Mouse (Mus musculus) CH12.LX (cell line): ENCODE results near the gene Man1a. TPM values are rescaled to one million over a fixed set of nuclear protein-coding genes. Genes with fewer than 3 reads are reported as not detected.

Experiments used
- DNase-seq: peaks from one replicate; pipeline ENCODE4 v3.0.0-alpha.2; 2013; ENCODE audit errors: extremely low read depth
- H3K27ac ChIP-seq: 2 replicates; pipeline ENCODE4 v1.5.1; 2012; ENCODE audit warnings: low read depth, mild to moderate bottlenecking, control low read depth, moderate library complexity; ENCODE audit not compliant: insufficient read depth
- H3K27me3 ChIP-seq: replicated peaks from 2 replicates; pipeline ENCODE3; 2012; ENCODE audit warnings: inconsistent platforms
- H3K36me3 ChIP-seq, 2 experiments: replicated peaks in 1 of 2; 2 replicates each; pipeline versions ENCODE3 to v1.6.1; 2012; ENCODE audit warnings: inconsistent platforms in 1 of 2, low read length in 1 of 2, mild to moderate bottlenecking in 1 of 2, mixed read lengths in 1 of 2, moderate library complexity in 1 of 2; ENCODE audit not compliant: control insufficient read depth in 1 of 2, insufficient read depth in 1 of 2
- H3K4me1 ChIP-seq, 2 experiments: 2 replicates each; pipeline ENCODE4 v1.6.1; 2012; ENCODE audit warnings: inconsistent platforms in 1 of 2, moderate library complexity in 1 of 2; ENCODE audit not compliant: insufficient read depth in 2 of 2, control insufficient read depth in 1 of 2
- H3K4me2 ChIP-seq: 2 replicates; pipeline ENCODE4 v1.6.1; 2012; ENCODE audit warnings: low read depth, mild to moderate bottlenecking, control low read depth; ENCODE audit not compliant: poor library complexity, insufficient read depth, severe bottlenecking
- H3K4me3 ChIP-seq, 3 experiments: fragments of 150-350 bp in 1 of 3; sonication (generic) in 1 of 3; replicated peaks in 1 of 3; 2 replicates each; pipeline versions ENCODE3 to v1.5.1; 2011 to 2012; ENCODE audit warnings: low read depth in 2 of 3, low read length in 2 of 3, mild to moderate bottlenecking in 2 of 3, moderate library complexity in 2 of 3, control low read depth in 1 of 3, improper control_type of control experiment in 1 of 3, inconsistent platforms in 1 of 3, mixed read lengths in 1 of 3; ENCODE audit not compliant: poor library complexity in 1 of 3
- H3K79me2 ChIP-seq: replicated peaks from 2 replicates; pipeline ENCODE4 v1.6.1; 2012; ENCODE audit warnings: mild to moderate bottlenecking, moderate library complexity; ENCODE audit not compliant: control insufficient read depth, poor library complexity, insufficient read depth, severe bottlenecking; ENCODE audit errors: extremely low read depth
- H3K9ac ChIP-seq: 2 replicates; pipeline ENCODE4 v1.6.1; 2012; ENCODE audit warnings: low read depth, mild to moderate bottlenecking, control low read depth, moderate library complexity; ENCODE audit not compliant: insufficient read depth
- H3K9me3 ChIP-seq: replicated peaks from 2 replicates; pipeline ENCODE3; 2012; ENCODE audit warnings: low read length, inconsistent platforms, mixed read lengths
- BHLHE40 ChIP-seq: IDR thresholded peaks from 2 replicates; pipeline ENCODE4 v1.6.1; 2011; ENCODE audit warnings: mild to moderate bottlenecking, low read depth, low read length, improper control_type of control experiment
- CHD1 ChIP-seq: IDR thresholded peaks from 2 replicates; pipeline ENCODE4 v1.6.1; 2012; ENCODE audit warnings: low read depth, low read length, improper control_type of control experiment, inconsistent platforms
- CHD2 ChIP-seq: IDR thresholded peaks from 2 replicates; pipeline ENCODE4 v1.6.1; 2011; ENCODE audit warnings: low read length, improper control_type of control experiment
- CTCF ChIP-seq, 2 experiments: IDR thresholded peaks in 1 of 2; conservative IDR thresholded peaks in 1 of 2; 2 replicates each; pipeline ENCODE4 v1.5.1; 2011 to 2012; ENCODE audit warnings: low read depth in 2 of 2, low read length in 2 of 2, improper control_type of control experiment in 1 of 2, inconsistent platforms in 1 of 2, mild to moderate bottlenecking in 1 of 2, moderate library complexity in 1 of 2
- EP300 ChIP-seq: IDR thresholded peaks from 2 replicates; pipeline ENCODE4 v1.6.1; 2011; ENCODE audit warnings: low read length, improper control_type of control experiment
- ETS1 ChIP-seq: conservative IDR thresholded peaks from 2 replicates; pipeline ENCODE4 v1.6.1; 2012; ENCODE audit warnings: low read depth, mild to moderate bottlenecking, inconsistent platforms, low read length, improper control_type of control experiment, moderate library complexity
- GABPA ChIP-seq: IDR thresholded peaks from 2 replicates; pipeline ENCODE4 v1.6.1; 2012; ENCODE audit warnings: low read depth, low read length, improper control_type of control experiment, inconsistent platforms; ENCODE audit not compliant: insufficient replicate concordance
- IRF4 ChIP-seq: IDR thresholded peaks from 2 replicates; pipeline ENCODE4 v1.6.1; 2014; ENCODE audit warnings: low read depth, mild to moderate bottlenecking, inconsistent platforms, low read length, improper control_type of control experiment
- KAT2A ChIP-seq: IDR thresholded peaks from 2 replicates; pipeline ENCODE4 v1.6.1; 2012; ENCODE audit warnings: low read length, improper control_type of control experiment, inconsistent platforms; ENCODE audit not compliant: insufficient replicate concordance
- MAFK ChIP-seq: IDR thresholded peaks from 2 replicates; pipeline ENCODE4 v1.6.1; 2011; ENCODE audit warnings: low read length, improper control_type of control experiment; ENCODE audit not compliant: insufficient replicate concordance
- MAX ChIP-seq: IDR thresholded peaks from 2 replicates; pipeline ENCODE4 v1.6.1; 2011; ENCODE audit warnings: low read length, improper control_type of control experiment
- MAZ ChIP-seq: IDR thresholded peaks from 2 replicates; pipeline ENCODE4 v1.6.1; 2012; ENCODE audit warnings: low read depth, mild to moderate bottlenecking, inconsistent platforms, low read length, improper control_type of control experiment, moderate library complexity
- MEF2A ChIP-seq: IDR thresholded peaks from 2 replicates; pipeline ENCODE4 v1.6.1; 2014; ENCODE audit warnings: low read depth, mild to moderate bottlenecking, inconsistent platforms, low read length, improper control_type of control experiment, borderline replicate concordance
- MXI1 ChIP-seq: IDR thresholded peaks from 2 replicates; pipeline ENCODE4 v1.6.1; 2011; ENCODE audit warnings: mild to moderate bottlenecking, low read depth, low read length, improper control_type of control experiment
- MYC ChIP-seq: IDR thresholded peaks from 2 replicates; pipeline ENCODE4 v1.6.1; 2011; ENCODE audit warnings: low read depth, mild to moderate bottlenecking, improper control_type of control experiment, low read length
- NRF1 ChIP-seq: IDR thresholded peaks from 2 replicates; pipeline ENCODE4 v1.6.1; 2014; ENCODE audit warnings: low read depth, mild to moderate bottlenecking, inconsistent platforms, low read length, improper control_type of control experiment, moderate library complexity
- POLR2AphosphoS2 ChIP-seq: IDR thresholded peaks from 2 replicates; pipeline ENCODE4 v1.6.1; 2011; ENCODE audit warnings: low read depth, low read length, improper control_type of control experiment
- RAD21 ChIP-seq: IDR thresholded peaks from 2 replicates; pipeline ENCODE4 v1.6.1; 2011; ENCODE audit warnings: low read depth, mild to moderate bottlenecking, low read length, improper control_type of control experiment, moderate library complexity
- RCOR1 ChIP-seq: conservative IDR thresholded peaks from 2 replicates; pipeline ENCODE4 v1.6.1; 2012; ENCODE audit warnings: low read depth, mild to moderate bottlenecking, inconsistent platforms, low read length, improper control_type of control experiment
- TBP ChIP-seq: conservative IDR thresholded peaks from 2 replicates; pipeline ENCODE4 v1.6.1; 2011; ENCODE audit warnings: low read depth, low read length, improper control_type of control experiment
- UBTF ChIP-seq: IDR thresholded peaks from 2 replicates; pipeline ENCODE4 v1.6.1; 2012; ENCODE audit warnings: low read depth, mild to moderate bottlenecking, inconsistent platforms, low read length, improper control_type of control experiment, moderate library complexity
- USF1 ChIP-seq: IDR thresholded peaks from 2 replicates; pipeline ENCODE4 v1.6.1; 2014; ENCODE audit warnings: low read depth, mild to moderate bottlenecking, inconsistent platforms, low read length, improper control_type of control experiment
- ZMIZ1 ChIP-seq: IDR thresholded peaks from 2 replicates; pipeline ENCODE4 v1.6.1; 2012; ENCODE audit warnings: low read depth, mild to moderate bottlenecking, inconsistent platforms, low read length, improper control_type of control experiment
- dilution Hi-C: fragments of 300-500 bp; cut with MboI; formaldehyde crosslinking; loops from 2 replicates; pipeline ENCODE4 v1.14.3; 2020; ENCODE audit warnings: low sequenced_read_pairs; ENCODE audit not compliant: extremely low pct_unique_long_range_greater_than_20kb, extremely low pct_ligation_motif_present
- in situ Hi-C: fragments of 300-500 bp; cut with MboI; formaldehyde crosslinking; loops from 3 replicates; pipeline ENCODE4 v1.14.3; 2019; ENCODE audit warnings: low sequenced_read_pairs, low pct_ligation_motif_present, low pct_unique_long_range_greater_than_20kb, mixed read lengths
- polyA plus RNA-seq: library from polyadenylated mRNA; unstranded; fragments of >175 nt; gene quantifications from 2 replicates; pipeline ENCODE4 v1.2.1, GENCODE M21; 2012; ENCODE audit warnings: low read depth; ENCODE audit not compliant: insufficient read length
- total RNA-seq, 2 experiments: library from RNA; depleted of rRNA; stranded (reverse); fragments of 300-350 nt in 1 of 2; fragments of >200 nt in 1 of 2; gene quantifications; 2 replicates each; pipeline ENCODE4 v1.2.3; 2012 to 2014

Man1a gene
- total and polyA plus RNA-seq, 3 experiments, result 104 to 211 (median 191) TPM

DNA sequence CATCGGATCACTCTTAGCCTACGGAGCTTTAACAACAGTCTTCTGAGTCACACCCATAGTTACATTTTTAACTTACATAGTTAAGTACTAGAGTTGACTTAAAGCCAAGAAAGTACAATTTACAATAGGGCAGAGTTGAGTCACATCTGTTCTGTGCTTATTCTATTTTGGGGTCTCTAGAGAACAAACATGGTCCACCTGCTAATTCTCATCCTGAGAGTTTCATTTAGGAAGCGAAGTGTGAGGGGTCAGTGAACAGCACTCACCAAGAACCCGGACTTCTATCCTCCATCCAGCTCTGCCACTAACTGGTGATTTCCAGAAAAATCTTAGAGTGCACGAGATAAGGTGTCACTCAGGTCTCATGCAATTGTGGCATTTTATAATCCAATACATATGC, 7.0 kb downstream of the Man1a start (continued):
- TF ChIP-seq CHD2 (0 out of 2 replicates have a peak, but pooled peaks have one; percentile 19), USF1 (no peak), UBTF (no peak), IRF4 (peak; percentile 90), MAFK (no peak), POLR2AphosphoS2 (no peak), RAD21 (no peak; the same call in none of the 2 replicates), RCOR1 (peak; percentile 84), EP300 (peak; percentile 88), KAT2A (no peak), TBP (no peak), ETS1 (peak; percentile 75), CHD1 (peak; percentile 89), MEF2A (peak; percentile 93), MXI1 (peak; percentile 74; the same call in 1 of the 2 replicates), BHLHE40 (peak; percentile 82)

DNA sequence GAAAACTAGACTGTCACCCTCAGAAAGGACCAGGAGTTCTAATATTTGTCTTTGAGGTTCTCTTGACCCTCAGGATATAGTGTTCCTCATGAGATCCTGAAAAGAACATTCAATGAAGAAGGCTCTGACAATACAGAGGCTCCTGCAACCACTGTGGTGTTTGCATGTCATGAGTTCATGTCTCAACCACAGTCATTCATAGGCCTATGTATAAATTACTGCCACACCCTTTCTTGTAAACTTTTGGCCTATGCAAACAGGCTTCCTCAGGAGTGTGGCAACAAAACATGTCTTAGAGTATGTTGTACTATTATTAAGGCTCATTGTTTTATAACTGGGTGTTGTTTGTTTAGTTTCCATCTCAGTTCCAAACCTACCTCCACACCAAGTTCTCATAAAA, 9.7 kb downstream of the Man1a start:
- Histone ChIP-seq H3K36me3 (peaks cover 32 to 53% of the 10 kb centered on the region in 2 experiments), H3K9me3 (no peaks in the 10 kb centered on the region), H3K79me2 (peaks cover 89% of the 10 kb centered on the region), H3K9ac (no peak overlapping the region), H3K4me1 (peaks cover 7 to 55% of the 10 kb centered on the region in 2 experiments), H3K4me3 (no peak overlapping the region), H3K27me3 (no peaks in the 10 kb centered on the region), H3K27ac (peak overlapping the region; percentile 31; the same call in 1 of the 2 replicates), H3K4me2 (0 out of 2 replicates have a peak overlapping the region, but pooled peaks have one; percentile 10)
- dilution Hi-C loops, result no loop called here
- in situ Hi-C loops, result no loop called here
- TF ChIP-seq USF1, result no peak
- TF ChIP-seq ZMIZ1, result no peak
- no peak for TF ChIP-seq IRF4
- no peak for TF ChIP-seq NRF1
- no peak for TF ChIP-seq MAZ
- TF ChIP-seq CTCF (conservative IDR thresholded peaks at IDR 0.05 in 1 of 2, IDR thresholded peaks at IDR 0.05 in 1 of 2; ENCODE audit: low read depth in 2 of 2, low read length in 2 of 2), result no peak
- TF ChIP-seq MAX, result no peak
- TF ChIP-seq MYC, result no peak
- no peak for TF ChIP-seq GABPA
- no peak for DNase-seq
